Mouse (Mus musculus) intestine, embryonic 14.5 days (tissue): ENCODE data around the gene Ryr3. TPM values are rescaled to one million over a fixed set of nuclear protein-coding genes. Genes with fewer than 3 reads are reported as not detected.
A peak's percentile ranks its signal among the peaks of the same experiment; 100 is the strongest.

Experiments
- ATAC-seq: fragments of 200-750 bp; cut with Nextera tagmentation; replicated peaks from 2 replicates; pipeline ENCODE4 v1.8.0; 2017; ENCODE audit warnings: low read depth, moderate number of reproducible peaks, moderate TSS enrichment, moderate library complexity; ENCODE audit not compliant: low FRiP score, low TSS enrichment
- DNase-seq: peaks from one replicate; pipeline ENCODE4 v3.0.0-alpha.2; 2018; ENCODE audit warnings: low spot score
- H3K27ac ChIP-seq: fragments of 300-500 bp; sonication (generic); 2 replicates; pipeline ENCODE4 v1.5.1; 2014; ENCODE audit warnings: low read depth, mild to moderate bottlenecking, control low read depth
- H3K27me3 ChIP-seq: fragments of 300-500 bp; sonication (generic); replicated peaks from 2 replicates; pipeline ENCODE4 v1.6.1; 2014; ENCODE audit warnings: low read length, control low read depth; ENCODE audit not compliant: control insufficient read depth, insufficient read depth
- H3K36me3 ChIP-seq: fragments of 300-500 bp; sonication (generic); 2 replicates; pipeline ENCODE4 v1.6.1; 2014; ENCODE audit warnings: low read length, control low read depth; ENCODE audit not compliant: control insufficient read depth, insufficient read depth
- H3K4me1 ChIP-seq: fragments of 300-500 bp; sonication (generic); replicated peaks from 2 replicates; pipeline ENCODE4 v1.6.1; 2014; ENCODE audit warnings: low read length, control low read depth, mixed read lengths; ENCODE audit not compliant: control insufficient read depth, insufficient read depth
- H3K4me2 ChIP-seq: fragments of 300-500 bp; sonication (generic); 2 replicates; pipeline ENCODE4 v1.6.1; 2014; ENCODE audit warnings: low read length
- H3K4me3 ChIP-seq: fragments of 300-500 bp; sonication (generic); 2 replicates; pipeline ENCODE4 v1.5.1; 2014; ENCODE audit warnings: low read depth, low read length, control low read depth, mixed read lengths
- H3K9ac ChIP-seq: fragments of 300-500 bp; sonication (generic); 2 replicates; pipeline ENCODE4 v1.6.1; 2014; ENCODE audit warnings: mild to moderate bottlenecking, low read length
- H3K9me3 ChIP-seq: fragments of 300-500 bp; sonication (generic); 2 replicates; pipeline ENCODE4 v1.6.1; 2016; ENCODE audit warnings: low read length, control low read depth; ENCODE audit not compliant: control insufficient read depth
- WGBS: fragments of 180-500 bp; shearing (Covaris S2); extraction: QIAGEN DNeasy Blood & Tissue Kit; methylation state at CpG from one replicate; pipeline ENCODE4 v1.1.7; 2014; 5-methylcytosine and 5-hydroxymethylcytosine counted together
- polyA plus RNA-seq: library from polyadenylated mRNA; unstranded; fragments of >200 nt; fragmentation: Nextera tagmentation; extraction: Ambion mirVana; gene quantifications from 2 replicates; pipeline ENCODE4 v1.2.1, GENCODE M21; 2014

Gene Ryr3
- polyA plus RNA-seq, 1 experiment from 2014 or later = 3.1 TPM

DNA sequence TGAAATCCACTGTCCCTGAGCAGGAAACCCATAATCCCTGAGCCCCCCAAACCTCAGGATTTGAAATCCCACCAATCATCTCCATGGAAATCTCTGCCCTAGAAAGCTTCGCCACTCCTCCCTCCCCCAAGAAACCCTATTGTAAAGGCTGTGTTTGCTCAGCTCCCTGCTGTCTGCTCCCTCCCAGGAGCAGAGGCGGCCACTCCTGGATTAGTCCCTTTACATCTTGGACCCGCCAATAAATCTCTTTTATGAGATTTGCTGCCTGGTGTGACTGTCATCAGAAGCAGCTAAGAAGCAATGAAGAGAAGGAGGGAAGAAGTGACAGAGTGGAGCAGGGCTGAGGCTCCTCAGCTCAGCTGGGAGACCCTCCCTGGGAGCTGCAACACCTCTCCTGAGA lies 599.7 kb downstream of the Ryr3 start:
- no peaks in the 10 kb centered on the region for H3K9me3 ChIP-seq
- no peaks in the 10 kb centered on the region for H3K36me3 ChIP-seq
- H3K9ac ChIP-seq = no peak overlapping the region
- WGBS = 30% methylated on average over 3 of the region's 3 CpGs
- no peak overlapping the region for H3K4me2 ChIP-seq
- H3K4me1 ChIP-seq = no peaks in the 10 kb centered on the region
- no peak overlapping the region for H3K4me3 ChIP-seq
- DNase-seq (no peak), ATAC-seq (0 out of 2 replicates have a peak, but pooled peaks have one; percentile 32)
- no peaks in the 10 kb centered on the region for H3K27me3 ChIP-seq
- no peak overlapping the region for H3K27ac ChIP-seq

DNA sequence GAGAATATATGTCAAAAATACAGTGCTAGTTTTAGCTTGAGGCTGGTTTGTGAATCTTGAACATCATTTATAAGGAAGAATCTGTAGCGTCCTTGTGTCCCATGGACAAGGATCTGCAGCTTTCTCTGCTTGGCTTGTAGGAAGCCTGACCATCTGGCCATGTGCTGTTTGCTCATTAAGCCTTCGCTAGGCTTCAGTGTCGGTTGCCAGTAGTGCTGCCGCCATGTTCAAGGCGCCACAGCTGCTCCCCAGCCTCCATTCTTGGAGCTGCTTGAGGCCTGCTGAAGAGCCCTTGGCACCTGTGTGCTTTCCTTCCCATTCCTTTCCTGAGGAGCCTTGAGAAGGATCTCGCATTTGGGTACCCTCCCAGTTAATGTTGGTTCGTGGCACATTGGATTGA lies 602.5 kb downstream of the Ryr3 start:
- Histone ChIP-seq H3K27me3 (no peaks in the 10 kb centered on the region), H3K9me3 (no peaks in the 10 kb centered on the region), H3K27ac (no peak overlapping the region), H3K36me3 (no peaks in the 10 kb centered on the region), H3K4me2 (no peak overlapping the region), H3K9ac (no peak overlapping the region), H3K4me1 (no peaks in the 10 kb centered on the region), H3K4me3 (no peak overlapping the region)
- ATAC-seq = no peak
- 89% methylated on average over 7 of the region's 7 CpGs for WGBS
- no peak for DNase-seq

DNA sequence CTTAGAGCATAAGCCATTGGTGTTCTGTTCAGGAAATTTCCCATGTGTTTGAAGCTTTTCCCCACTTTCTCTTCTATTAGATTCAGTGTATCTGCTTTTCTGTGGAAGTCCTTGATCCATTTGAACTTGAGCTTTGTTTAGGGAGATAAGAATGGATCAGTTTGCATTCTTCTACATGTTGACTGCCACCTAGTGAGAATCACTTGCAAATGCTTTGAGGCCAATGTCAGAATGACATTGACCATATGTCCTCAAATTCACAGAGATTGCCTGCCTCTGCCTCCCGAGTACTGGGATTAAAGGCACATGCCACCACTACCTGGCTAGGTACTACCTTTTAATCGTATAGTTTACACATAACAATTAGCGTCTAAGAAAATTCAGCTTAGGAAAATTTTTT lies 604.3 kb downstream of the Ryr3 start:
- H3K36me3 ChIP-seq = no peaks in the 10 kb centered on the region
- no peak overlapping the region for H3K4me2 ChIP-seq
- no peak for DNase-seq
- H3K4me3 ChIP-seq = no peak overlapping the region
- no peak overlapping the region for H3K27ac ChIP-seq
- WGBS = 83% methylated on average over 3 of the region's 3 CpGs
- no peak overlapping the region for H3K9ac ChIP-seq
- no peaks in the 10 kb centered on the region for H3K4me1 ChIP-seq
- no peak for ATAC-seq
- no peaks in the 10 kb centered on the region for H3K27me3 ChIP-seq
- H3K9me3 ChIP-seq = no peaks in the 10 kb centered on the region

DNA sequence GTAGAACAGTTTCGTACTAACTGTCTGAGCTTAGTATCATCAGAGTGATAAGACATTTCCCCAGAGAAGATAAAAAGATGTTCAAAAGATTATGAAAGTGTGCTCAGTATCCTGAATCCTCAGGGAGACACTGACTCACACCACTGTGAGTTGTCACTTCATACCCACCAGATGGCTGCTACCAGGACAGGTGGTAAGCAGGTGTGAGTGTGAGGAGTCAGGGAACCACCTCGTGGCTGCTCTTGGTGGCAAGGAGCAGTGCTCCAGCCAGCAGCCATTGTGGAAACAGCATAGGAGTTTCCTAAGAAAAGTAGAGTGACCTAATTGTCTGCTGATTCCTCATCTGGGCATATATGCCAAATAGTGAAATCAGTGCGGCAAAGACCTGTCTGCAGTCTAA lies 610.4 kb downstream of the Ryr3 start:
- Histone ChIP-seq H3K9ac (no peak overlapping the region), H3K4me1 (no peaks in the 10 kb centered on the region), H3K27ac (no peak overlapping the region), H3K36me3 (no peaks in the 10 kb centered on the region), H3K4me3 (no peak overlapping the region), H3K9me3 (no peaks in the 10 kb centered on the region), H3K4me2 (no peak overlapping the region), H3K27me3 (no peaks in the 10 kb centered on the region)
- 77% methylated on average over 3 of the region's 3 CpGs for WGBS
- no peak for ATAC-seq
- no peak for DNase-seq

DNA sequence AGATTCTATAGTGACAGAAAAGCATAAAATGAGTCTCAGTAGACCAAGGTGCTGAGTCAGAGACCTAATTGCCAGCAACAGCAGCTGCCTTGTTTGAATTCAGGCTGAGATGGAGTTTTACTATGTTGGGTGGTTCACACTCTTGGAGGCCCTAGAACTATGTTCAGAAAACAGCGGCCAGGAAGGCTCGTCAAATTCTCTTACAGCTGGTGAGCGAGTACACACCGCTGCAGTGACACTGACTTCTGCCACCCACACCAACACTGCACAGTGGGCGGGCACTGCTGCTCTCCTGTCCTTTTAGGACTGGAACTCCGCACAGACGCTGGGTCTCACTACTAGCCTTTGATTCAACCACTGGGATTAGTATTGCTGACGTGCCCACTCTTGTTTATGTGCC lies 614.4 kb downstream of the Ryr3 start:
- ATAC-seq = no peak
- no peaks in the 10 kb centered on the region for H3K27me3 ChIP-seq

DNA sequence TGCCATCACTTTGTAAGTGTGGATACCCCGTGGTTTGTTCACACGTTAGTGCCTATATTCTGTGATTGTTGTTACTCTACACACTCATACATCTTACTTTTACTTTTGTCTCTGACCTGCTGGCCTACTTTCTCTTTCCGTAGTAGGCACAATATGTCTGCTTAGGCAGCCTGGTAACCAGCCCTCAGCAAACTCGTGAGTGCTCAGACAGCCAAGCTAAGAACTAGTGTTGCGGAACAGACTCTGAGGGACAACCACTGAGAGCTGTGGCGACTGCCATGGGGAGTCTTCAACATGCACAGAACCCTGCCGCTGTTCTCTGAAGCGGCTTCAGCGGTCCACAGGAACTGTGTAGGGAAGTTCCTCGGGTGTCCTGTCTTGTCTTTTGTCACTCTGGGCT lies 616.7 kb downstream of the Ryr3 start:
- H3K9me3 ChIP-seq = no peaks in the 10 kb centered on the region
- ATAC-seq (no peak), DNase-seq (no peak)
- no peak overlapping the region for H3K27ac ChIP-seq
- H3K4me2 ChIP-seq = no peak overlapping the region
- H3K27me3 ChIP-seq = no peaks in the 10 kb centered on the region
- no peaks in the 10 kb centered on the region for H3K36me3 ChIP-seq
- WGBS = 74% methylated on average over 10 of the region's 10 CpGs
- H3K4me3 ChIP-seq = no peak overlapping the region
- H3K9ac ChIP-seq = no peak overlapping the region
- H3K4me1 ChIP-seq = no peaks in the 10 kb centered on the region

More for the DNA sequence above, 614.4 kb downstream of the Ryr3 start:
- Histone ChIP-seq H3K27ac (no peak overlapping the region), H3K9me3 (no peaks in the 10 kb centered on the region), H3K4me2 (no peak overlapping the region), H3K9ac (no peak overlapping the region), H3K4me1 (no peaks in the 10 kb centered on the region), H3K4me3 (no peak overlapping the region), H3K36me3 (no peaks in the 10 kb centered on the region)
- no peak for DNase-seq
- 72% methylated on average over 8 of the region's 8 CpGs for WGBS

DNA sequence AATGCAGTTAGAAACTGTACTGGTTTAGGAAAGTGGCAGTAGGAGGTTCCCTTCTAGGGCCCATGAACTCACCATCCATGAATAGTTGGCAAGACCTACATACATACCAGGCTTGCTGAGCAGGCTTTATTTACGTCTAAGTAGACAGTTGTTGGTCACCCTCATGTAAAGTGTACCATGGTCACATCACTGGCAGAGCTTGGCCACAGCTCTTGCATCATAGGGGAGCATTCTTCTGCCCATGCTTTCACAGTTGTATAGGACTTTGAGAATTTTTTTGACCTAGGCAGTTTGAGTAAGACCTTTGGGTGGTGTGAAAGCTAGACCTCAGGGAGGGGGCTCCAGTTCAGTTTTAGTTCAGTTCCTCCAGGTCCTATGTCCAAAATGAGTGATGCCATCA lies 619.8 kb downstream of the Ryr3 start:
- WGBS = 73% methylated on average over 1 of the region's 1 CpGs

DNA sequence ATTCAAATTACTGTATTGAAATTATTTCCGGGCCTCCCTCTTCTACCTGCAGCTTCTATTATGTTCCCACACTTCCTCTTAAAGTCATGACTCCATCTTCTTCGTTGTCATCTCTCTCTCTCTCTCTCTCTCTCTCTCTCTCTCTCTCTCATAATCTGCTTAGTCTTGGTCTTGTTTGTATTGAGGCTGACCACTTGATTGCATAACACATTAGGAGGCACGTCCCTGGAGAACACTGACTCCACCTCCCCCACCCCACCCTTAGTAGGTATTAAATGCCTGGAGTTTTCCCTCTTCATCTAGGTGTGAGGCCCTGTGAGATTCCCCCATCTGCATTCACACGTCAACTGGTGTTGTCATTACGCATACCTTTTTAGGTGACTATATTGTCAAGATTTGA lies 620.5 kb downstream of the Ryr3 start:
- Histone ChIP-seq H3K36me3 (no peaks in the 10 kb centered on the region), H3K27ac (no peak overlapping the region), H3K9ac (no peak overlapping the region), H3K4me1 (no peaks in the 10 kb centered on the region), H3K27me3 (no peaks in the 10 kb centered on the region), H3K9me3 (no peaks in the 10 kb centered on the region), H3K4me2 (no peak overlapping the region), H3K4me3 (no peak overlapping the region)
- no peak for ATAC-seq
- DNase-seq = no peak
- WGBS = 65% methylated on average over 5 of the region's 5 CpGs

More for the DNA sequence above, 619.8 kb downstream of the Ryr3 start:
- DNase-seq (no peak), ATAC-seq (no peak)
- H3K4me2 ChIP-seq = no peak overlapping the region
- no peak overlapping the region for H3K27ac ChIP-seq
- no peaks in the 10 kb centered on the region for H3K36me3 ChIP-seq
- no peaks in the 10 kb centered on the region for H3K4me1 ChIP-seq
- no peaks in the 10 kb centered on the region for H3K27me3 ChIP-seq
- no peaks in the 10 kb centered on the region for H3K9me3 ChIP-seq
- no peak overlapping the region for H3K4me3 ChIP-seq
- H3K9ac ChIP-seq = no peak overlapping the region

DNA sequence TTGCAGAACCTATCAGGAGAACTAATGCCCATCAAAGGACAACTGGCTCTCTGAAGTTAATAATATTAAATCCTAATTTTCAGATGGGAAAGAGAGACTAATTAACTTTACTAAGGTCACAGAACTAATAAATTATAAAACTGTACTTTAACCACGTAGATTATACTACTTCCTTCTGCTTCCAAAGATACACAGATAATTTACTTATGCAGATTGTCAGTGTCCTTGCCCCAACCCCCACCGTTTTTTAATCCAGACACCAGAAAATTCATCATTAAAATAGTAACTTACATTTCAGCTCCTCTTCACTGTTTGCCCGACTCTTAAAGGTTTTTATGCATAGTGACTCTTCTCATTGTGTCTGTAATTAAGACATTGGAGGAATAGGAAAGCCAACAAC lies 621.1 kb downstream of the Ryr3 start:
- Histone ChIP-seq H3K9me3 (no peaks in the 10 kb centered on the region), H3K4me3 (no peak overlapping the region), H3K9ac (no peak overlapping the region), H3K27ac (no peak overlapping the region), H3K4me1 (no peaks in the 10 kb centered on the region), H3K4me2 (no peak overlapping the region), H3K27me3 (no peaks in the 10 kb centered on the region), H3K36me3 (no peaks in the 10 kb centered on the region)
- 78% methylated on average over 3 of the region's 3 CpGs for WGBS
- no peak for DNase-seq
- no peak for ATAC-seq
